Mouse (Mus musculus) neural tube, embryonic 13.5 days (tissue): ENCODE measurements around the gene Fgfr2. TPM values are rescaled to one million over a fixed set of nuclear protein-coding genes. Genes with fewer than 3 reads are reported as not detected.
"Not testable (repeated sequence)": the region's sequence is repeated elsewhere in the genome, so short reads cannot be mapped to it uniquely, and the experiment has no call there.

Experiments used
- ATAC-seq: fragments of 200-750 bp; cut with Nextera tagmentation; 2 replicates; pipeline ENCODE4 v1.8.0; 2017; ENCODE audit warnings: low read depth, mild to moderate bottlenecking, moderate TSS enrichment, moderate library complexity
- H3K27ac ChIP-seq: fragments of 300-500 bp; sonication (generic); replicated peaks from 2 replicates; pipeline ENCODE4 v1.5.1; 2015; ENCODE audit warnings: moderate library complexity, mild to moderate bottlenecking, inconsistent platforms
- H3K27me3 ChIP-seq: fragments of 300-500 bp; sonication (generic); 2 replicates; pipeline ENCODE4 v1.6.1; 2015; ENCODE audit warnings: mild to moderate bottlenecking, inconsistent platforms
- H3K36me3 ChIP-seq: fragments of 300-500 bp; sonication (generic); 2 replicates; pipeline ENCODE4 v1.6.1; 2015; ENCODE audit warnings: mild to moderate bottlenecking, inconsistent platforms
- H3K4me1 ChIP-seq: fragments of 300-500 bp; sonication (generic); replicated peaks from 2 replicates; pipeline ENCODE4 v1.6.1; 2015; ENCODE audit warnings: inconsistent platforms
- H3K4me2 ChIP-seq: fragments of 300-500 bp; sonication (generic); 2 replicates; pipeline ENCODE4 v1.6.1; 2015; ENCODE audit warnings: inconsistent platforms, mild to moderate bottlenecking, moderate library complexity
- H3K4me3 ChIP-seq: fragments of 300-500 bp; sonication (generic); 2 replicates; pipeline ENCODE4 v1.5.1; 2015; ENCODE audit warnings: mild to moderate bottlenecking, inconsistent platforms
- H3K9ac ChIP-seq: fragments of 300-500 bp; sonication (generic); 2 replicates; pipeline ENCODE4 v1.6.1; 2015; ENCODE audit warnings: moderate library complexity, mild to moderate bottlenecking, inconsistent platforms
- H3K9me3 ChIP-seq: fragments of 300-500 bp; sonication (generic); 2 replicates; pipeline ENCODE4 v1.6.1; 2016; ENCODE audit warnings: inconsistent platforms
- WGBS: fragments of 180-500 bp; shearing (Covaris S2); methylation state at CpG from one replicate; pipeline ENCODE4 v1.1.7; 2015; 5-methylcytosine and 5-hydroxymethylcytosine counted together
- polyA plus RNA-seq: library from polyadenylated mRNA; unstranded; fragments of >200 nt; fragmentation: Nextera tagmentation; extraction: Ambion mirVana; gene quantifications from 2 replicates; pipeline ENCODE4 v1.2.1, GENCODE M21; 2015

Gene Fgfr2
- polyA plus RNA-seq, 1 experiment from 2014 or later, result 22.9 TPM

DNA sequence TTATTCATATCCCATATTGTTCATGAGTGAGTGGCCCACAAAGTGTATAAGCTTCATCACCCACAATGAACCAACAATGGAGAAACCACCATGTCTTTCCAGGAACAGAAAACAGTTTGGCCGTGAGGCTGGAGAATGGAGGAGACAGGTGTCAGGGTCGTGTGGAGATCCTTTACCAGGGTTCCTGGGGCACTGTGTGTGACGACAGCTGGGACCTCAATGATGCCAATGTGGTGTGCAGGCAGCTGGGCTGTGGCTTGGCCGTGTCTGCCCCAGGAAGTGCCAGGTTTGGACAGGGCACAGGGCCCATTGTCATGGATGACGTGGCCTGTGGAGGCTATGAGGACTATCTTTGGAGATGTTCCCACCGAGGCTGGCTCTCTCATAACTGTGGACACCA lies 2049.1 kb downstream of the Fgfr2 start:
- H3K9ac ChIP-seq, H3K4me3 ChIP-seq, H3K27me3 ChIP-seq, ATAC-seq, H3K36me3 ChIP-seq, H3K27ac ChIP-seq, H3K4me1 ChIP-seq, H3K9me3 ChIP-seq, H3K4me2 ChIP-seq: not testable (repeated sequence)
- 75% methylated on average over 6 of the region's 6 CpGs for WGBS

DNA sequence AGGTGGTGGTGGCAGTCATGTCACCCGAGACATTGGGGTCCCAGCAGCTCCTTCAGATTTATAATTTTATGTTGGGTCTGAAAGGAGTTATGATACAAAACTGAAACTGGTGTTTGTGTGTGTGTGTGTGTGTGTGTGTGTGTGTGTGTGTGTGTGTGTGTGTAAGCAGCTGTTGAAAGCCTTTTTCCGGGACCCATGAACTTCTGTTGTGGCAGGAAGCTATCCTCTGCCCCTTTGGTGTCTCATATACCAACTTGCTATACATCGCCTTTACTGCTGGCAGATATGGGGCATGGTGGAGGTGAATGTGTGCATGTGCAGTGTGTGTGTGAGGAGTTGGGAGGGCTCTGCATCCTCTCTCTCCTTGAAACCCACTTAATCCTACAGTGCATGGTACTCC lies 2049.7 kb downstream of the Fgfr2 start:
- H3K4me1 ChIP-seq, H3K36me3 ChIP-seq, H3K9me3 ChIP-seq, H3K27ac ChIP-seq, H3K9ac ChIP-seq, ATAC-seq, H3K4me3 ChIP-seq, H3K27me3 ChIP-seq, H3K4me2 ChIP-seq: not testable (repeated sequence)
- 95% methylated on average over 3 of the region's 3 CpGs for WGBS

DNA sequence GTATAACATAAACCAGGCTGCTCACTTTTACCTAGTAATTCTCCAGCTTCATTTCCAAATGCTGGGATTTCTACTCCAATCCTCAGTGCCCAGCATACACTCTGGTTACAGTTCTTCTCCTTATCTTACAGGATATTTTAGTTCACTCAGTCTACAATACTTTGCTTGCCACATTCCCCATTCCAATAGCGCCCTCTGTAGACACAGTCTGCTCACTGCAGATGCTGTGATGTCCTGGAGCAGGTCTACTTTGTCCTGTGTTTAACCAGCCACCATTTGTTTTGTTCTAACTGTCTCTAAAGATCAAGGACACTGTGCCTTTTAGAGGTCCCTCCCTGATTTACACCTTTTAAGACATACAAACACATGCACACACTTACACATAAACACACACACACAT lies 2055.0 kb downstream of the Fgfr2 start:
- not testable (repeated sequence) for H3K9ac ChIP-seq

DNA sequence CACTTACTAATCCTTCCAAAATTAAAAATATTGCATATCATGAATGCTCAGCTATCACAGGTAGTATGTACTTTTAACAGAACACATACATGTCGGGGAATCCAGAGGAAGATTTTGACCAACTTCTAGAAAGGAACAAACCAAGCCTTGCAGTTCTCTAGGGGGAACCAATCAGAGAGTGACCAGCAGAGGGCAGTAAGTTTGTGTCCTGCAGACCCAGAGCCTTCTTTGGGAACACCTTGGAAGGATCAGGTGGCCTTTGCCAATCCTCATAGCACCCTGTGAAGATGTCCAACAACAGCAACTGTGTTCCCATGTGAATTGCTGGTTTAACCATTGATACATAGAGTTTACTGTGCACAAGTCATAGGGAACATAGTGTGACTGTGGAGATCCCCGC lies 2060.6 kb downstream of the Fgfr2 start:
- no peak for ATAC-seq
- H3K9ac ChIP-seq, result no peak overlapping the region
- H3K4me3 ChIP-seq, result no peak overlapping the region
- no peak overlapping the region for H3K27ac ChIP-seq
- no peaks in the 10 kb centered on the region for H3K9me3 ChIP-seq
- no peaks in the 10 kb centered on the region for H3K27me3 ChIP-seq
- H3K36me3 ChIP-seq, result no peaks in the 10 kb centered on the region
- WGBS, result 84% methylated on average over 2 of the region's 2 CpGs
- no peak overlapping the region for H3K4me2 ChIP-seq
- H3K4me1 ChIP-seq, result no peaks in the 10 kb centered on the region

More for the DNA sequence above, 2055.0 kb downstream of the Fgfr2 start:
- H3K27ac ChIP-seq, H3K36me3 ChIP-seq, H3K27me3 ChIP-seq, H3K4me2 ChIP-seq, H3K4me3 ChIP-seq, ATAC-seq, H3K9me3 ChIP-seq, H3K4me1 ChIP-seq: not testable (repeated sequence)
- WGBS, result 4% methylated on average over 1 of the region's 1 CpGs

DNA sequence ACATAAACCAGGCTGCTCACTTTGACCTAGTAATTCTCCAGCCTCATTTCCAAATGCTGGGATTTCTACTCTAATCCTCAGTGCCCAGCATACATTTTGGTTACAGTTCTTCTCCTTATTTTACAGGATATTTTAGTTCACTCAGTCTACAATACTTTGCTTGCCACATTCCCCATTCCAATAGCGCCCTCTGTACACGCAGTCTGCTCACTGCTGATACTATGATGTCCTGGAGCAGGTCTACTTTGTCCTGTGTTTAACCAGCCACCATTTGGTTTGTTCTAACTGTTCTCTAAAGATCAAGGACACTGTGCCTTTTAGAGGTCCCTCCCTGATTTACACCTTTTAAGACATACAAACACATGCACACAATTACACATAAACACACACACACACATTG lies 2063.3 kb downstream of the Fgfr2 start:
- WGBS, result 72% methylated on average over 2 of the region's 2 CpGs
- H3K4me2 ChIP-seq, H3K27me3 ChIP-seq, H3K27ac ChIP-seq, H3K4me3 ChIP-seq, H3K36me3 ChIP-seq, H3K9me3 ChIP-seq, ATAC-seq, H3K4me1 ChIP-seq, H3K9ac ChIP-seq: not testable (repeated sequence)

DNA sequence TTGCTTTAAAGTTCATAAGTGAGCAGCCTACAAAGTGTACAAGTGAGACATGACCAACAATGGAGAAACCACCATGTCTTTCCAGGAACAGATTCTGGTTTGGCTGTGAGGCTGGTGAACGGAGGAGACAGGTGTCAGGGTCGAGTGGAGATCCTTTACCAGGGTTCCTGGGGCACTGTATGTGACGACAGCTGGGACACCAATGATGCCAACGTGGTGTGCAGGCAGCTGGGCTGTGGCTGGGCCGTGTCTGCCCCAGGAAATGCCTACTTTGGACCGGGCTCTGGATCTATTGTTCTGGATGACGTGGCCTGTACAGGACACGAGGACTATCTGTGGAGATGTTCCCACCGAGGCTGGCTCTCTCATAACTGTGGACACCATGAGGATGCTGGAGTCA lies 2065.2 kb downstream of the Fgfr2 start:
- WGBS, result 82% methylated on average over 9 of the region's 9 CpGs
- H3K27me3 ChIP-seq, H3K4me3 ChIP-seq, H3K4me1 ChIP-seq, H3K27ac ChIP-seq, H3K36me3 ChIP-seq, H3K4me2 ChIP-seq, H3K9ac ChIP-seq, H3K9me3 ChIP-seq, ATAC-seq: not testable (repeated sequence)

DNA sequence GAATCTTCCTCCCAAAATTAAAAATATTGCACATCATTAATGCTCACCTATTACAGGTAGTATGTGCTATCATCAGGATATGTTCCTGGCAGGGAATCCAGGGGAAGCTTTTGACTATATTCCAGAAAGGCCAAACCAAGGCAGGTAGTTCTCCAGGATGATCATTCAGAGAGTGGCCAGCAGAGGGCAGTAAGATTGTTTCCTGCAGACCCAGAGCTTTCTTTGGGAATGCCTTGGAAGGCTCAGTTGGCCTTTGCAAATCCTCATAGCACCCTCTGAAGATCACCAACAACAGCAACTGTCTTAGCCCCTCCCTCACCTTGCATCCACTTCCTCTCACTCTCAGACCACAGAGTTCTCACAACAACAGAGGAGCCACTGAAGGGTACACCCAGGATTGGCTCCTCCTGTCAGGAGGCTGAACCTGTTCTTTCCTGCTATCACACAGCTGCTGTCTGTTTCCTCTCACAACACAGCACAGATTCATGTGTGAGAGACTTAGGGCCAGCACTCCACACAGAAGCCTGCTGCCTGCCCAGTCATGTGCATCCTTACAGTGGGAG lies 2068.3 kb downstream of the Fgfr2 start:
- Histone ChIP-seq H3K27ac (no peak overlapping the region), H3K27me3 (no peaks in the 10 kb centered on the region), H3K4me3 (no peak overlapping the region), H3K9me3 (no peaks in the 10 kb centered on the region), H3K4me2 (no peak overlapping the region), H3K4me1 (no peaks in the 10 kb centered on the region), H3K9ac (no peak overlapping the region), H3K36me3 (no peaks in the 10 kb centered on the region)
- ATAC-seq, result no peak

DNA sequence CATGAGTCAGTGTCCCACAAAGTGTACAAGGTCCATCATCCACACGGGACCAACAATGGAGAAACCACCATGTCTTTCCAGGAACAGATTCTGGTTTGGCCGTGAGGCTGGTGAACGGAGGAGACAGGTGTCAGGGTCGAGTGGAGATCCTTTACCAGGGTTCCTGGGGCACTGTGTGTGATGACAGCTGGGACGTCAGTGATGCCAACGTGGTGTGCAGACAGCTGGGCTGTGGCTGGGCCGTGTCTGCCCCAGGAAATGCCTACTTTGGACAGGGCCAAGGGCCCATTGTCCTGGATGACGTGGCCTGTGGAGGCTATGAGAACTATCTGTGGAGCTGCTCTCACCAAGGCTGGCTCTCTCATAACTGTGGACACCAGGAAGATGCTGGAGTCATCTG lies 2073.3 kb downstream of the Fgfr2 start:
- not testable (repeated sequence) for H3K4me3 ChIP-seq, H3K27ac ChIP-seq, H3K9ac ChIP-seq, H3K36me3 ChIP-seq, ATAC-seq, H3K9me3 ChIP-seq, H3K4me1 ChIP-seq, H3K27me3 ChIP-seq, H3K4me2 ChIP-seq
- WGBS, result 84% methylated on average over 8 of the region's 8 CpGs

DNA sequence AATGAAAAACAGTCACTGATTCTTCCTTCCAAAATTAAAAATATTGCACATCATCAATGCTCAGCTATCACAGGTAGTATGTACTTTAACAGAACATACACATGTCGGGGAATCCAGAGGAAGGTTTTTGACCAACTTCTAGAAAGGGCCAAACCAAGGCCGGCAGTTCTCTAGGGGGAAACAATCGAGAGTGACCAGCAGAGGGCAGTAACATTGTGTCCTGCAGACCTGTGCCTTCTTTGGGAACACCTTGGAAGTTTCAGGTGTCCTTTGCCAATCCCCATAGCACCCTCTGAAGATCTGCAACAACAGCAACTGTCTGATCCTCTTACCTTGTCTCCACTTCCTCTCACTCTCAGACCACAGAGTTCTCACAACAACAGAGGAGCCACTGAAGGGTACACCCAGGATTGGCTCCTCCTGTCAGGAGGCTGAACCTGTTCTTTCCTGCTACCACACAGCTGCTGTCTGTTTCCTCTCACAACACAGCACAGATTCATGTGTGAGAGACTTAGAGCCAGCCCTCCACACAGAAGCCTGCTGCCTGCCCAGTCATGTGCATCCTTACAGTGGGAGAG lies 2077.8 kb downstream of the Fgfr2 start:
- not testable (repeated sequence) for ATAC-seq, H3K9ac ChIP-seq, H3K9me3 ChIP-seq, H3K27me3 ChIP-seq, H3K4me2 ChIP-seq, H3K27ac ChIP-seq, H3K4me1 ChIP-seq, H3K36me3 ChIP-seq, H3K4me3 ChIP-seq
- 38% methylated on average over 3 of the region's 3 CpGs for WGBS

DNA sequence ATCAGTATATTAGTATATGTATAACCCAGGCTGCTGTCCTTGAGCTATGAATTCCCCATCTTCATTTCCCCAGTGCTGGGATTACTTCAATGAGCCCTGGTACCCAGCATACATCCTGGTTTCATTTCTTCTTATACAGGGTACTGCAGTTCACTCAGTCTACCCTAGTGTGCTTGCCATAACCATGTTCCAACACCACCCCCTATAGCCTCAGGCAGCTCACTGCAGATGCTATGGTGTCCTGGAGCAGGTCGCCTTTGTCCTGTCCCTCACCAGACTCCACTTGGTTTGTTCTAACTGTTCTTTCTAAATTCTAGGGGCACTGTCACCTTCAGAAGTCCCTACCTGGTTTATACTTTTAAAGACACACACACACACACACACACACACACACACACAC lies 2080.5 kb downstream of the Fgfr2 start:
- no peak overlapping the region for H3K4me2 ChIP-seq
- no peaks in the 10 kb centered on the region for H3K27me3 ChIP-seq
- H3K4me1 ChIP-seq, result no peaks in the 10 kb centered on the region
- H3K9me3 ChIP-seq, result no peaks in the 10 kb centered on the region
- no peak overlapping the region for H3K4me3 ChIP-seq
- WGBS, result 68% methylated on average over 1 of the region's 1 CpGs
- no peak overlapping the region for H3K27ac ChIP-seq
- no peak for ATAC-seq
- no peaks in the 10 kb centered on the region for H3K36me3 ChIP-seq
- H3K9ac ChIP-seq, result no peak overlapping the region

DNA sequence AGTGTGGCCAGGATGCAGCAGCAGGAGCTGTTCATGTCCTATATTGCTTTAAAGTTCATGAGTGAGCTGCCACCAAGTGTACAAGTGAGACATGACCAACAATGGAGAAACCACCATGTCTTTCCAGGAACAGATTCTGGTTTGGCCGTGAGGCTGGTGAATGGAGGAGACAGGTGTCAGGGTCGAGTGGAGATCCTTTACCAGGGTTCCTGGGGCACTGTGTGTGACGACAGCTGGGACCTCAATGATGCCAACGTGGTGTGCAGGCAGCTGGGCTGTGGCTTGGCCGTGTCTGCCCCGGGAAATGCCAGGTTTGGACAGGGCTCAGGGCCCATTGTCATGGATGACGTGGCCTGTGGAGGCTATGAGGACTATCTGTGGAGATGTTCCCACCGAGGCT lies 2082.4 kb downstream of the Fgfr2 start:
- H3K4me2 ChIP-seq, H3K9me3 ChIP-seq, H3K27ac ChIP-seq, H3K4me3 ChIP-seq, H3K27me3 ChIP-seq, ATAC-seq, H3K9ac ChIP-seq, H3K4me1 ChIP-seq, H3K36me3 ChIP-seq: not testable (repeated sequence)
- 92% methylated on average over 8 of the region's 8 CpGs for WGBS

DNA sequence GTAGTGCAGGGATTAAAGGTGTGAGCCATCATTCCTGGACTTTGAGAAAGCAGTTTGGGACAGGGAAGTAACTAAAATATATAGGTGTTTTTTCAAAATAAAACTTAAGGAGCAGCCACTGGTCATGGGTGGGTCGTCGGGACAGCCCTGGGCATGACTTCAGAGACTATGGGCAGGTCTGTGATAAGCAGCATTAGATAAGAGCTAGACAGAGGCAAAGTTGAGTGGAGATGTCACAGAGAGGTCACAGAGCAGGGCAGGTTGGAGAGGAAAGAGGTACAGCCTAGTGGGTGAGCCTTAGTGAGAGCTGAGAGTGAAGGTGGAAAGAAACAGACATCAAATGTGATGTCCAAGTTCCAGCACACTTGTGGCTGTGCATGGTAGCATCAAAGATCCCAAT lies 2086.1 kb downstream of the Fgfr2 start:
- 94% methylated on average over 2 of the region's 2 CpGs for WGBS
- no peak overlapping the region for H3K4me3 ChIP-seq
- no peak overlapping the region for H3K9ac ChIP-seq
- H3K4me1 ChIP-seq, result no peaks in the 10 kb centered on the region
- H3K36me3 ChIP-seq, result no peaks in the 10 kb centered on the region
- ATAC-seq, result no peak
- H3K9me3 ChIP-seq, result no peaks in the 10 kb centered on the region
- no peak overlapping the region for H3K4me2 ChIP-seq
- no peaks in the 10 kb centered on the region for H3K27me3 ChIP-seq
- no peak overlapping the region for H3K27ac ChIP-seq

DNA sequence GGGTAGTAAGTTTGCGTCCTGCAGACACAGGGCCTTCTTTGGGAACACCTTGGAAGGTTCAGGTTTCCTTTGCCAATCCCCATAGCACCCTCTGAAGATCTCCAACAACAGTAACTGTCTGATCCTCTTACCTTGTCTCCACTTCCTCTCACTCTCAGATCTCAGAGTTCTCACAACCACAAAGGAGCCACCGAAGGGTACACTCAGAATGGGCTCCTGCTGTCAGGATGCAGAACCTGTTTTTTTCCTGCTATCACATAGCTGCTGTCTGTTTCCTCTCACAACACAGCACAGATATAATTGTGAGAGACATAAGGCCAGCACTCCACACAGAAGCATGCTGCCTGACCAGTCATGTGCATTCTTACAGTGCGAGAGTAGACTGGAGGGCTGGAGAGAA lies 2086.8 kb downstream of the Fgfr2 start:
- Histone ChIP-seq H3K36me3 (no peaks in the 10 kb centered on the region), H3K9me3 (no peaks in the 10 kb centered on the region), H3K4me3 (no peak overlapping the region), H3K4me2 (no peak overlapping the region), H3K27me3 (no peaks in the 10 kb centered on the region), H3K4me1 (no peaks in the 10 kb centered on the region), H3K27ac (no peak overlapping the region), H3K9ac (no peak overlapping the region)
- ATAC-seq, result no peak
- WGBS, result 86% methylated on average over 3 of the region's 3 CpGs
